Mouse (Mus musculus) adipocyte (in vitro differentiated cells): ENCODE measurements around the gene Tfap2b.
A peak's percentile ranks its signal among the peaks of the same experiment; 100 is the strongest.

ENCODE experiments used
- DNase-seq: peaks from one replicate; pipeline ENCODE4 v3.0.0-alpha.2; 2016; ENCODE audit warnings: low spot score

Gene Tfap2b

GRCm38 (mm10) chr1:19208641-19209358 lies at the start of gene Tfap2b:
Gene Tfap2b (plus strand): TSS chr1:19208914.
- no peak for DNase-seq

GRCm38 (mm10) chr1:19178742-19179397 lies 29.8 kb upstream of the Tfap2b start:
- peak; percentile 27 for DNase-seq

GRCm38 (mm10) chr1:19205649-19206048 lies 3.1 kb upstream of the Tfap2b start:
- DNase-seq, result peak; percentile 21

- peak; percentile 6 for DNase-seq
Observed at GRCm38 (mm10) chr1:19206194-19206593, 2.5 kb upstream of the Tfap2b start.

- DNase-seq, result no peak
Observed at GRCm38 (mm10) chr1:19207611-19208010, 1.1 kb upstream of the Tfap2b start.

- DNase-seq, result no peak
Observed at GRCm38 (mm10) chr1:19209359-19209745, 638 bp downstream of the Tfap2b start.

- no peak for DNase-seq
Observed at GRCm38 (mm10) chr1:19209776-19210175, 1.1 kb downstream of the Tfap2b start.

GRCm38 (mm10) chr1:19210215-19211032 lies 1.7 kb downstream of the Tfap2b start:
- DNase-seq, result no peak

- DNase-seq, result no peak
Observed at GRCm38 (mm10) chr1:19211033-19211405, 2.3 kb downstream of the Tfap2b start.

GRCm38 (mm10) chr1:19211546-19212154 lies 2.9 kb downstream of the Tfap2b start:
- DNase-seq, result no peak

- DNase-seq, result no peak
Observed at GRCm38 (mm10) chr1:19212691-19213090, 4.0 kb downstream of the Tfap2b start.

GRCm38 (mm10) chr1:19213171-19213570 lies 4.5 kb downstream of the Tfap2b start:
- no peak for DNase-seq

GRCm38 (mm10) chr1:19213851-19214395 lies 5.2 kb downstream of the Tfap2b start:
- no peak for DNase-seq

GRCm38 (mm10) chr1:19217391-19217790 lies 8.7 kb downstream of the Tfap2b start:
- DNase-seq, result no peak

GRCm38 (mm10) chr1:19218221-19218620 lies 9.5 kb downstream of the Tfap2b start:
- no peak for DNase-seq

GRCm38 (mm10) chr1:19219381-19219780 lies 10.7 kb downstream of the Tfap2b start:
- DNase-seq, result no peak

- no peak for DNase-seq
Observed at GRCm38 (mm10) chr1:19220564-19220963, 11.8 kb downstream of the Tfap2b start.

- no peak for DNase-seq
Observed at GRCm38 (mm10) chr1:19221601-19222000, 12.9 kb downstream of the Tfap2b start.

GRCm38 (mm10) chr1:19226699-19227098 lies 18.0 kb downstream of the Tfap2b start:
- no peak for DNase-seq

- no peak for DNase-seq
Observed at GRCm38 (mm10) chr1:19230926-19231573, 22.3 kb downstream of the Tfap2b start.

GRCm38 (mm10) chr1:19231574-19232080 lies 22.9 kb downstream of the Tfap2b start:
- no peak for DNase-seq
